Mouse (Mus musculus) heart, adult 2 months (tissue): ENCODE measurements around the gene Rfc2. TPM values are rescaled to one million over a fixed set of nuclear protein-coding genes. Genes with fewer than 3 reads are reported as not detected.

Experiments
- DNase-seq, 2 experiments: peaks; one replicate each; pipeline ENCODE4 v3.0.0; 2021
- H3K27ac ChIP-seq: fragments of 200-600 bp; 2 replicates; pipeline ENCODE4 v1.8.1; 2022
- H3K27me3 ChIP-seq: fragments of 200-500 bp; 2 replicates; pipeline ENCODE4 v1.6.1; 2012; ENCODE audit warnings: mild to moderate bottlenecking, low read length, inconsistent platforms, mixed read lengths; ENCODE audit not compliant: control insufficient read depth, insufficient read depth
- H3K36me3 ChIP-seq: fragments of 200-500 bp; 2 replicates; pipeline ENCODE4 v1.6.1; 2012; ENCODE audit warnings: low read length, inconsistent platforms; ENCODE audit not compliant: control insufficient read depth, insufficient read depth
- H3K4me1 ChIP-seq: fragments of 200-500 bp; 2 replicates; pipeline ENCODE4 v1.6.1; 2011; ENCODE audit warnings: low read length; ENCODE audit not compliant: control insufficient read depth, insufficient read depth
- H3K4me3 ChIP-seq: fragments of 200-600 bp; 2 replicates; pipeline ENCODE4 v1.8.1; 2022
- H3K79me2 ChIP-seq: fragments of 200-500 bp; replicated peaks from 2 replicates; pipeline ENCODE4 v1.6.1; 2012; ENCODE audit warnings: mild to moderate bottlenecking, inconsistent platforms, low read length, moderate library complexity, mixed read lengths; ENCODE audit not compliant: control insufficient read depth, insufficient read depth
- H3K9ac ChIP-seq: fragments of 200-500 bp; 2 replicates; pipeline ENCODE4 v1.6.1; 2012; ENCODE audit warnings: low read depth, mild to moderate bottlenecking, control low read depth, inconsistent platforms, low read length, mixed read lengths
- CTCF ChIP-seq: fragments of 200-600 bp; IDR thresholded peaks from 2 replicates; pipeline ENCODE4 v1.8.1; 2022; ENCODE audit warnings: antibody characterized with exemption, mild to moderate bottlenecking, moderate library complexity
- EP300 ChIP-seq: fragments of 200-500 bp; IDR thresholded peaks from 2 replicates; pipeline ENCODE4 v1.6.1; 2011; ENCODE audit warnings: low read depth, low read length, control low read depth; ENCODE audit not compliant: insufficient read depth
- POLR2A ChIP-seq: fragments of 200-500 bp; IDR thresholded peaks from 2 replicates; pipeline ENCODE4 v1.6.1; 2011; ENCODE audit warnings: mild to moderate bottlenecking, low read depth, low read length, control low read depth; ENCODE audit not compliant: insufficient read depth
- WGBS: fragments of 180-500 bp; shearing (Covaris S2); methylation state at CpG from one replicate; pipeline ENCODE4 v1.1.7; 2018; 5-methylcytosine and 5-hydroxymethylcytosine counted together
- intact Hi-C: fragments of 180-260 bp; cut with DNase I; formaldehyde crosslinking; loops from one replicate; pipeline ENCODE4 v1.15.1; 2025
- polyA plus RNA-seq: library from polyadenylated mRNA; depleted of rRNA; stranded (reverse); fragments of >200 nt; gene quantifications from 2 replicates; pipeline ENCODE4 v1.2.3, GENCODE M21; 2012
- total RNA-seq, 2 experiments: library from RNA; stranded (reverse); gene quantifications; 2 replicates each; pipeline ENCODE4 v1.2.3; 2021

The Rfc2 gene
- total and polyA plus RNA-seq, 3 experiments, result 21.0 to 32.5 (median 24.6) TPM

DNA sequence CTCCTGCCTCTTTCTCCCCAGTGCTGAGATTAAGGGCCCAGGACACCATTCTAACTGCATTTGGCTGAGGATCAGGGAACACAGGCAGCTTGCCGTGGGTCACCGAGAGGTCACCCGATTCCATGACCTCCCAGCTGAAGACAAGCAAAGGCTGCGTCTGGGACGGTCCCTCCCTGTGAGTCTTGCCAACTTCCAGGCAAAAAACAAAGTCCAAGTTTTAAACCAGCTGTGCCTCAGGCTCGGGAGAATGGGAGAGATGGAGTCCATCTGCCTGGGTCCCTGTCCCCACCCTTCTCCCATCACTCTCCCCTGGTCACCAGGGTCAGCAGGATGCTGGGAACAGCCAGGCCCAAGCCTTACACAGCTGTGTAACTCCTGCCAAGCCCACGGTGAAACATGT lies 39.5 kb upstream of the Rfc2 start:
- no peaks in the 10 kb centered on the region; the same call in 1 of the 2 replicates for H3K79me2 ChIP-seq
- DNase-seq, result peak; percentile 85 to 89
- peaks cover 29% of the 10 kb centered on the region for H3K4me1 ChIP-seq
- no peak overlapping the region for H3K4me3 ChIP-seq
- H3K36me3 ChIP-seq, result no peaks in the 10 kb centered on the region; the same call in 1 of the 2 replicates
- H3K9ac ChIP-seq, result no peak overlapping the region
- intact Hi-C loops, result loop anchor here (5.0 kb wide), 1 partner anchor 49 kb away; no protein-coding TSS in a partner anchor
- H3K27ac ChIP-seq, result peak overlapping the region; percentile 64
- WGBS, result 13% methylated on average over 7 of the region's 7 CpGs
- peak; percentile 78; the same call in 1 of the 2 replicates for TF ChIP-seq EP300
- TF ChIP-seq POLR2A, result no peak
- no peak for TF ChIP-seq CTCF
- H3K27me3 ChIP-seq, result no peaks in the 10 kb centered on the region

GRCm38 (mm10) chr5:134544516-134545241 lies 36.5 kb upstream of the Rfc2 start:
- Histone ChIP-seq H3K36me3 (no peaks in the 10 kb centered on the region; the same call in 1 of the 2 replicates), H3K27me3 (no peaks in the 10 kb centered on the region), H3K79me2 (no peaks in the 10 kb centered on the region), H3K27ac (peak overlapping the region; percentile 41), H3K4me3 (no peak overlapping the region), H3K9ac (no peak overlapping the region), H3K4me1 (peaks cover 29% of the 10 kb centered on the region)
- TF ChIP-seq CTCF, result no peak
- TF ChIP-seq EP300, result no peak
- TF ChIP-seq POLR2A, result no peak
- intact Hi-C loops, result loop anchor here (5.0 kb wide), 2 partner anchors 38 to 52 kb away; partner anchors contain the start of gene Rfc2
- peak; percentile 48 to 52 for DNase-seq
- WGBS, result 31% methylated on average over 19 of the region's 19 CpGs

DNA sequence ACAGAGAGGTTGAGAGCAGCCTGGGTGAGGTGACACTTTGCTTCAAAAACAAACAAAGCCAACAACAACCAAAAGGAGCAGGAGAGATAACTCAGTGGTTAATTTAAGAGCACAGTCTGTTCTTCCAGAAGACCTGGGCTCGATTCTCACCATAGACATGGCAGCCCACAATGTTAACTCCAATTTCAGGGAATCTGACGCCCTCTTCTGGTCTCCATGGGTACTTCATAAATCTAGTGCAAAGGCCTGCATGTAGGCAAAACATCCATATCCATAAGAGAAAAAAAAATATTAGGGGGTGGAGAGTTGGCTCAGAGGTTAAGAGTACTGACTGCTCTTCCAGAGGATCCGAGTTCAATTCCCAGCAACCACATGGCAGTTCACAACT lies 35.9 kb upstream of the Rfc2 start:
- no peak overlapping the region for H3K27ac ChIP-seq
- H3K27me3 ChIP-seq, result no peaks in the 10 kb centered on the region
- no peak for DNase-seq
- H3K9ac ChIP-seq, result no peak overlapping the region
- H3K4me1 ChIP-seq, result peaks cover 27% of the 10 kb centered on the region
- H3K36me3 ChIP-seq, result no peaks in the 10 kb centered on the region; the same call in 1 of the 2 replicates
- WGBS, result 55% methylated on average over 3 of the region's 3 CpGs
- no peak for TF ChIP-seq POLR2A
- TF ChIP-seq CTCF, result peak; percentile 58
- H3K4me3 ChIP-seq, result no peak overlapping the region
- H3K79me2 ChIP-seq, result no peaks in the 10 kb centered on the region
- intact Hi-C loops, result loop anchor here (5.0 kb wide), 1 partner anchor 37 kb away; the partner anchor contains the start of gene Rfc2

- Histone ChIP-seq H3K4me3 (no peak overlapping the region), H3K27me3 (no peaks in the 10 kb centered on the region), H3K9ac (no peak overlapping the region), H3K36me3 (no peaks in the 10 kb centered on the region), H3K4me1 (peaks cover 15% of the 10 kb centered on the region), H3K27ac (no peak overlapping the region), H3K79me2 (no peaks in the 10 kb centered on the region)
- DNase-seq, result no peak
- TF ChIP-seq EP300 (no peak), POLR2A (no peak), CTCF (no peak)
- intact Hi-C loops, result loop anchor here (5.0 kb wide), 1 partner anchor 36 kb away; the partner anchor contains the start of gene Rfc2
- 64% methylated on average over 7 of the region's 7 CpGs for WGBS
These were observed 34.4 kb upstream of the Rfc2 start for GRCm38 (mm10) chr5:134546790-134547189.

- Histone ChIP-seq H3K4me3 (no peak overlapping the region), H3K27ac (no peak overlapping the region), H3K9ac (no peak overlapping the region), H3K27me3 (no peaks in the 10 kb centered on the region), H3K36me3 (no peaks in the 10 kb centered on the region), H3K79me2 (no peaks in the 10 kb centered on the region), H3K4me1 (peaks cover 15% of the 10 kb centered on the region)
- intact Hi-C loops, result loop anchor here (5.0 kb wide), 1 partner anchor 34 kb away; the partner anchor contains the start of gene Rfc2
- 46% methylated on average over 5 of the region's 5 CpGs for WGBS
- DNase-seq, result no peak
- TF ChIP-seq POLR2A, result no peak
- no peak for TF ChIP-seq CTCF
- no peak for TF ChIP-seq EP300
These were observed 32.9 kb upstream of the Rfc2 start for GRCm38 (mm10) chr5:134548306-134548705.

- intact Hi-C loops, result loop anchor here (2.0 to 5.0 kb wide), 2 partner anchors 33 to 43 kb away; partner anchors contain the start of gene Rfc2
- H3K27ac ChIP-seq, result no peak overlapping the region
- H3K9ac ChIP-seq, result no peak overlapping the region
- H3K79me2 ChIP-seq, result no peaks in the 10 kb centered on the region
- no peaks in the 10 kb centered on the region for H3K27me3 ChIP-seq
- DNase-seq, result no peak
- 89% methylated on average over 3 of the region's 3 CpGs for WGBS
- no peak overlapping the region for H3K4me3 ChIP-seq
- H3K4me1 ChIP-seq, result peaks cover 8% of the 10 kb centered on the region
- TF ChIP-seq POLR2A (no peak), CTCF (no peak), EP300 (no peak)
- H3K36me3 ChIP-seq, result no peaks in the 10 kb centered on the region
These were observed 31.5 kb upstream of the Rfc2 start for GRCm38 (mm10) chr5:134549640-134550168.
